Mouse (Mus musculus) lung, embryonic 15.5 days (tissue): ENCODE measurements at regions not wholly inside any gene's neighbourhood (a gene's known extent, or its start where the extent isn't known, plus 50 kb on each side); places are given as distances from the start of the nearest gene placed in this dataset.
"Not testable (repeated sequence)": the region's sequence is repeated elsewhere in the genome, so short reads cannot be mapped to it uniquely, and the experiment has no call there.

Source experiments
- ATAC-seq: fragments of 200-750 bp; cut with Nextera tagmentation; 2 replicates; pipeline ENCODE4 v1.8.0; 2017; ENCODE audit warnings: moderate number of reproducible peaks, borderline replicate concordance; ENCODE audit not compliant: low FRiP score, low TSS enrichment; ENCODE audit errors: extremely low read depth
- H3K27ac ChIP-seq: fragments of 300-500 bp; sonication (generic); 2 replicates; pipeline ENCODE4 v1.5.1; 2015; ENCODE audit warnings: moderate library complexity, mild to moderate bottlenecking, inconsistent platforms
- H3K27me3 ChIP-seq: fragments of 300-500 bp; sonication (generic); 2 replicates; pipeline ENCODE4 v1.6.1; 2015; ENCODE audit warnings: inconsistent platforms
- H3K36me3 ChIP-seq: fragments of 300-500 bp; sonication (generic); 2 replicates; pipeline ENCODE4 v1.6.1; 2015; ENCODE audit warnings: inconsistent platforms
- H3K4me1 ChIP-seq: fragments of 300-500 bp; sonication (generic); 2 replicates; pipeline ENCODE4 v1.6.1; 2015; ENCODE audit warnings: inconsistent platforms
- H3K4me2 ChIP-seq: fragments of 300-500 bp; sonication (generic); 2 replicates; pipeline ENCODE4 v1.6.1; 2015; ENCODE audit warnings: inconsistent platforms, mild to moderate bottlenecking, moderate library complexity
- H3K4me3 ChIP-seq: fragments of 300-500 bp; sonication (generic); 2 replicates; pipeline ENCODE4 v1.5.1; 2015; ENCODE audit warnings: mild to moderate bottlenecking, inconsistent platforms
- H3K9ac ChIP-seq: fragments of 300-500 bp; sonication (generic); 2 replicates; pipeline ENCODE4 v1.6.1; 2015; ENCODE audit warnings: inconsistent platforms
- H3K9me3 ChIP-seq: fragments of 300-500 bp; sonication (generic); 2 replicates; pipeline ENCODE4 v1.6.1; 2016; ENCODE audit warnings: inconsistent platforms
- WGBS: fragments of 180-500 bp; shearing (Covaris S2); methylation state at CpG from one replicate; pipeline ENCODE4 v1.1.7; 2015; 5-methylcytosine and 5-hydroxymethylcytosine counted together

DNA sequence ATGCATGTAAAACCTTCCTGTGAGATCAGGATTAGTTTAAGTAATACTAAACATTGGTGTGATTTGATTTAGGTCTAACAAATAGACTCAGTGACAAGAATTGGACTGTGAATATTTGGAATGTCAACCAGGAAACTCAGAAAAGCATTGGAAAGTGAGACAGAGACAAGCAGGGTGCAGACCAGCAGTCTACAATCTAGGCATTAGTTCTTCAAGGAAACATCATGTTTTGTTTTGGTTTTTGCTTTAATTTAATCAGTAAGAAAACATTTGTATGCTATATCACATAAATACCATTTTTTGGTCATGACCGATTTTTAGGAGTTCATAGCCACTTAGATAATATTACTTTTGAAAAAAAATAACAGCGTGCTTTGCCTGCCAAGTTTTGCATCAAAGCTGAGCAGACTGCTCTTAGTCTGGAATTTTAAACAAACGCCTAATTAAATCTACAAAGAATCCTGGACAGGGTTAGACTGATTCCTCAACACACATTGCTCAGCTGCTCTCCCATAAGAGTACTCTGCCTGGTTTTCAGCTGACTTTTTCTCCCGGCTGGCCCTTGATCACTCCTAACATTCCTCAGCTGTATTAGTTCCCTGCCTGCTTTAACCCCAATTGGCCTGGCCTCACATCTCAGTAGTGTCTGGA lies 396.5 kb upstream of the Kcnh7 start:
- no peaks in the 10 kb centered on the region for H3K27me3 ChIP-seq
- 24% methylated on average over 4 of the region's 4 CpGs for WGBS
- H3K4me2 ChIP-seq = no peak overlapping the region
- H3K36me3 ChIP-seq = no peaks in the 10 kb centered on the region
- no peak overlapping the region; the same call in 1 of the 2 replicates for H3K27ac ChIP-seq
- no peak overlapping the region for H3K9ac ChIP-seq
- H3K9me3 ChIP-seq = no peaks in the 10 kb centered on the region
- H3K4me1 ChIP-seq = no peaks in the 10 kb centered on the region
- ATAC-seq = peak; percentile 92; the same call in 1 of the 2 replicates
- H3K4me3 ChIP-seq = no peak overlapping the region

DNA sequence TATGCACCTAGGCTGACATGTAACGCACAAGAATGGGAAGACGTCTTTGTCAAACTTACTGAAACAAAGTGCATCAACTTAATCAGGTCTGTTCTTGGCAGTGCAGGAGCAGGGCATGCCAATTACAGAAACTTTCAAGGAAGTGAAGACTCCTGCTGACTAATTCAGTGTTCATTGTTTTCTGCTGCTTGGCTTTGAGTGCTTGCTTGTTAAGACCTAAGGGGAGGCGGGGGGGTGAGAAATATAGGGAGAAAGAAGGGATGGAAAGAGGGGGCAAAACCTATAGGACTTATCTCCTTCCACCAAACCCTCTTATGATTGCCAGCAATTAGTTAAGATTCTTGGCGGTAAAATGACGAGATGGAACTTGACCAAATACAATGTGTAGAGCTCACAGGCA lies 391.1 kb upstream of the Kcnh7 start:
- H3K4me3 ChIP-seq = no peak overlapping the region
- no peaks in the 10 kb centered on the region for H3K36me3 ChIP-seq
- H3K4me2 ChIP-seq = no peak overlapping the region
- no peaks in the 10 kb centered on the region for H3K27me3 ChIP-seq
- no peak overlapping the region for H3K27ac ChIP-seq
- H3K9ac ChIP-seq = no peak overlapping the region
- H3K9me3 ChIP-seq = no peaks in the 10 kb centered on the region
- WGBS = 74% methylated on average over 5 of the region's 5 CpGs
- ATAC-seq = no peak
- peaks cover 3% of the 10 kb centered on the region; the same call in 1 of the 2 replicates for H3K4me1 ChIP-seq

DNA sequence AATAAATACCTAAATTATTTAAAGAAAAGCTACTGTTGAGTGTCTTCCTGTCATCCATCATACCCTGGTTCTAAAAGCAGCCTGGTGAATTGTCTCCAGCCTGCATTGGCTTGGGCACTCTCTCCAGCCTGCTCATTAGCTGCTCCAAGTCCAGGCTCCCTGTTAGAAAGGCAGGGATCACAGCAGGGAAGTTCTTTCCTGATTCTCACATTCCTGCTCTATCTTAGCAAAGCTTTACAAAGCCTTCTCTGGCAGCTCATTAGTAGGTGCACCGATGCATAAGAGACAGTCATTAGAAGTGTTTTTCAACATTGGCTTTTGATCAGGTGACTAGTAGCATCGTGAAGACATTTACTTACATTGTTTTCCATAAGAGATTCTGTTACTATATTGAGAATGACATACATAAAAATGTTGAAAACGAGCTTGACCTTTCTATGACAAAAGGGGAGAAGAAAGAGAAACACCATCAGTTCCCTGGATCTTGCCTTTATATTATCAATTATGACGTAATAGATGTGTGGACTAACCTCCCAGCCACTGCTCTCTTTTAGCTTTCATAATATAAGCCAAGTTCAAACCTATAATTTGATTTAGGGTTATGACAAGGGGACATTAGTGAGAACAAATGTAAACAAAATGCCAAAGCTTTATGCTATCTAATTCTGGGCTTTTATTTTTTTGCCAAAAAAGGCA lies 390.1 kb upstream of the Kcnh7 start:
- H3K4me2 ChIP-seq = no peak overlapping the region
- peaks cover 3% of the 10 kb centered on the region; the same call in 1 of the 2 replicates for H3K4me1 ChIP-seq
- 23% methylated on average over 4 of the region's 4 CpGs for WGBS
- H3K36me3 ChIP-seq = no peaks in the 10 kb centered on the region
- H3K9ac ChIP-seq = no peak overlapping the region
- H3K27ac ChIP-seq = no peak overlapping the region
- H3K27me3 ChIP-seq = no peaks in the 10 kb centered on the region
- no peak overlapping the region for H3K4me3 ChIP-seq
- no peaks in the 10 kb centered on the region for H3K9me3 ChIP-seq
- ATAC-seq = no peak

DNA sequence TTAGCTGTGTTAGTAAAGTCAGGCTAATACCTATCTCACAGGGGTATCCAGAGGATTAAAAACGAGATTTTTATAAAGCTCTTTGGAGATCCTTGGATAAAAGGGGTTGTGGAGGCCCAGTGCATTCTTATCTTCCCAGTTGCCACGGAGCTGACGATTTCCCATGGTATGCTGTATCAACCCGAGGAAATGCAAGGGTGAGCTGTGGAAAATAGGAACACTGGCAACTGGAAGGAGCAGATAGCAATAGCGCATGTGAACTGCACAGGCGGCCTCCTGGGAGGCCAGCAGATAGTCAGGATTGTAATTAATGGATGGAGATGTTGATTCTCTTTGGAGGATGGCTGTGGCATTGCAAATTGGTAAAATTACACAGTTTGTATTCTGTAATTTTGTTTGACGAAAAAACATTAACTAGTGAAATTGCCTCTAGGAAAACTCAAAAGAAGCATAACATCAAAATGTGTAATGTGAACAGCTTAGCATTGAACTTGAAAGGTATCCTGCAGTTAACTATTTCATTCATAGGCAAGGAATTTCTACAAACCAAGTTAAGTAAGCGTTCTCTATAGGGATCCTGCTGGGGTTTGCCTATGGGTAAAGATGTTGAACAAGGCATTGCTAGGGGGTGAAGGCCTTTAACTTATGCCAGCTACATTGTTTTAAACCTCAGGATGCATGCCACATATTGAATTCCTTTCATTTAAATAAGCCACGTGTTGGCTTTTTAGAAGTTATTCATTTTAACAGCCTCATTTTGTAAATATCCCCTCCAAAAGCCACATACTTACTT lies 389.1 kb upstream of the Kcnh7 start:
- 52% methylated on average over 9 of the region's 9 CpGs for WGBS
- no peaks in the 10 kb centered on the region for H3K27me3 ChIP-seq
- no peaks in the 10 kb centered on the region for H3K36me3 ChIP-seq
- H3K9ac ChIP-seq = no peak overlapping the region
- H3K27ac ChIP-seq = no peak overlapping the region
- no peaks in the 10 kb centered on the region for H3K9me3 ChIP-seq
- H3K4me2 ChIP-seq = no peak overlapping the region
- H3K4me3 ChIP-seq = no peak overlapping the region
- H3K4me1 ChIP-seq = peaks cover 3% of the 10 kb centered on the region; the same call in 1 of the 2 replicates
- no peak for ATAC-seq

DNA sequence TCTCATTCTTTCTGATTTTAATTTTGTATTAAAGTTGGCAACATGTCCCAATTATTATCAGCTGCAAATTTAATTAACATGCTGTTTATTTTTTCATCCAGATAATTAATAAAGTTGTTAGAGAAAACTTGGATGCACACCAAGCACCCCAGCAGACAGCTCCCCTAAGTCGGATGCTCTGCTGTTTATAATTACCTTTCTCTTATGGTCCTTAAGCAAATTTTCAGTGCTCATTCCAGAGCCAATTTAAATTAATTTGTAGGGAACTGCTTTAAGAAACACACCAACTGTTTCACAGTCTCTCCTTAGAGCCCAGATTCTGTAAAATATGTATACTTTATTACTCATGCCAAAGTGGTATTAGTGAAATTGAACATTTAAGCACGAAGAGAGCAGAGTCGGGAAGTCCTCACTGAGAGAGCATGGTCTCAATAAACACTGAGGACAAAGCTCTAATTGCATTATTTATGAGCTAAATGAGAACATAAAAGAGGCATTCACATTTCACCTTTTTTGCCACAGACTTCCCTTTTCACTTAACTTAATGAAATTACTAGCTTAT lies 372.9 kb upstream of the Kcnh7 start:
- no peak overlapping the region for H3K27ac ChIP-seq
- ATAC-seq = no peak
- WGBS = 68% methylated on average over 3 of the region's 3 CpGs
- no peaks in the 10 kb centered on the region for H3K9me3 ChIP-seq
- no peaks in the 10 kb centered on the region for H3K36me3 ChIP-seq
- H3K4me3 ChIP-seq = no peak overlapping the region
- H3K4me2 ChIP-seq = no peak overlapping the region
- H3K9ac ChIP-seq = no peak overlapping the region
- H3K27me3 ChIP-seq = no peaks in the 10 kb centered on the region
- no peaks in the 10 kb centered on the region for H3K4me1 ChIP-seq

DNA sequence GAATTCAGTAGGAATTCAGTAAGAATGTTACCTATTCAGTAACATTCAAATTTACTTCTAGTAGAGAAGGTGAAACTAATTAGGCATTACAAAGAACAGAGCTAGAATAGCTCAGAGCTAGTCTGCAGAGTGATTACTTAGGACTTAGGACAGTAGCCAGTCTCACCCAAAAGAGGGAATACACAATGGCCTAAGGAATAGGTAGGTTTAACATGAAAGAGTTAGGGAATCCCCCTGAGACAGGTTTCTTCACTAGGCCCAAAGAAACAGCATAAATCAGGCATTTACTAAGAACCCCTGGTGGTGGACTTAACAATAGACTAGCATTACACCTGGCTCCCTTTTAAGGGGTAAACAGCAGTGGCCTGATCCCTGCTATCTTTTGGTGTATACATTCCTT lies 357.7 kb upstream of the Kcnh7 start:
- H3K4me3 ChIP-seq, H3K27me3 ChIP-seq: not testable (repeated sequence)

DNA sequence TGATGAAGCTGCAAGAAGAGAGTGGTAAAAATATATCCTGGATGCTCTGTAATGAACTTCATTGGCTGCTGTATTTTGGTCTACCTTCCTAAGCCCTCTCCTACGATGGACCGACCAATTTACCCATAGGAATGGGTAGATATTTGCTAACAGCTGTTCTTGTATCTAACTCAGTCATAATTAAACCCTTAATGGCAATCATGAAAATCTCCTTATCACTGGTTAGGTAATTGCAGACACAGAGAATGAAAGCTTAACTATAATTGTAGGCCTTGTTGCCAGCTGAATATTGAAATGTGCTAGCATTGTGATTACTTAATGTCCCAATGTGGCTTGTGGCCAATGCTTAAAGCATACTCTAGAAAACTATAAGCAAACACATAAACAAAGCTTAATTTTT lies 334.4 kb upstream of the Kcnh7 start:
- Histone ChIP-seq H3K27me3 (no peaks in the 10 kb centered on the region), H3K4me1 (no peaks in the 10 kb centered on the region), H3K27ac (no peak overlapping the region), H3K9ac (no peak overlapping the region), H3K36me3 (no peaks in the 10 kb centered on the region), H3K9me3 (no peaks in the 10 kb centered on the region), H3K4me2 (no peak overlapping the region), H3K4me3 (no peak overlapping the region)
- ATAC-seq = no peak
- WGBS = 94% methylated on average over 2 of the region's 2 CpGs

More for the DNA sequence above, 357.7 kb upstream of the Kcnh7 start:
- H3K27ac ChIP-seq, H3K36me3 ChIP-seq, H3K4me1 ChIP-seq, H3K9ac ChIP-seq, H3K9me3 ChIP-seq, H3K4me2 ChIP-seq, ATAC-seq: not testable (repeated sequence)

DNA sequence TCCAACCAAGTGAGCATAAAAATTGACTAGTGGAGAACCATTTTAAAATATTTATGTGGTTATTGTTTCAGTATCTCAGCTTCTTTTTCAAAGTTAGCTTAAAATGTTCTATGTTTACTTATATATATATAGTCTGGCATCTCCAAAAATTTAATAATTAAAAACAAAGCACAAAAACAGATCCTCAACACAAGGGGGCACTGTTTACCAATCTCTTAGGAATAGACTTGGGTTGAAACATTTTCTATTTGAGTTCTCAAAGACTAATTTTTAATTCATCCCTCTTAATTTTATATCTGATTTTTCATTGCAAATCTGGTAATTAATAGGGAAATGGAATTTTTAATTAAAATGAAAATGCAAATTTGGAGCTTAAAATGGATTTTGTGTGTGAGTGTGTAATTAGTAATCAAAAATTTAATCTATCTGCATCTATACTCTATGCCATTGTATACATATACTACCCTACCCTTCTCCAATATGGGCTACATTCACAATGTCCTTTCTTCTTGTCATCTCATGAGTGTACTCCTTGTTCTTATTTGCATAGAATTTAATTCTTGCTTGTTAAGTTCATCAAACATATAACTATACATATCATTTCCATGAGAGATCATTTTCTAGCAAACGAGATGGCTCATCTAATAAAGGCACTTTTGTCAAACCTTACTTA lies 329.6 kb upstream of the Kcnh7 start:
- Histone ChIP-seq H3K27ac (no peak overlapping the region), H3K4me1 (no peaks in the 10 kb centered on the region), H3K4me2 (no peak overlapping the region), H3K27me3 (no peaks in the 10 kb centered on the region), H3K9me3 (no peaks in the 10 kb centered on the region), H3K36me3 (no peaks in the 10 kb centered on the region), H3K4me3 (no peak overlapping the region), H3K9ac (no peak overlapping the region)
- WGBS = 73% methylated on average over 1 of the region's 1 CpGs
- no peak for ATAC-seq

DNA sequence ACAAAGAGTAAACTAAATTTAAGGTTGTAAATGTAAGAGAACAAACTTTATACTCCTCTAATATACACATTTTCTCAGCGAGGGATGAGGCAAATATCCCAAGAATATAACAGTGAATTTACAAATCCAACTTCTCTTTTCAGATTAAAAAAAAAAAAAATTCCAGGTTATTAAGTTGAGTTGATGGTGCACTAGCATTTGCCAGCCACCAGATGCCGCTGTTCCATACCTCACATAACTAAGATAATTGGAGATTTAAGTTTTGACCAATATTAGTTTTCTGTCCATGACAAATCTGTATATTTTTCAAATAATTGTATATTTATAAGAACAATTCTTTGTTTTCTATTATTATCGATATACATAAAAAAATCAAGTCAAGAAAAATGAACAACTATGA lies 319.9 kb upstream of the Kcnh7 start:
- Histone ChIP-seq H3K27ac (no peak overlapping the region), H3K9me3 (no peaks in the 10 kb centered on the region), H3K4me3 (no peak overlapping the region), H3K36me3 (no peaks in the 10 kb centered on the region), H3K9ac (no peak overlapping the region), H3K27me3 (no peaks in the 10 kb centered on the region), H3K4me2 (no peak overlapping the region), H3K4me1 (no peaks in the 10 kb centered on the region)
- no peak for ATAC-seq
- 8% methylated on average over 3 of the region's 3 CpGs for WGBS

DNA sequence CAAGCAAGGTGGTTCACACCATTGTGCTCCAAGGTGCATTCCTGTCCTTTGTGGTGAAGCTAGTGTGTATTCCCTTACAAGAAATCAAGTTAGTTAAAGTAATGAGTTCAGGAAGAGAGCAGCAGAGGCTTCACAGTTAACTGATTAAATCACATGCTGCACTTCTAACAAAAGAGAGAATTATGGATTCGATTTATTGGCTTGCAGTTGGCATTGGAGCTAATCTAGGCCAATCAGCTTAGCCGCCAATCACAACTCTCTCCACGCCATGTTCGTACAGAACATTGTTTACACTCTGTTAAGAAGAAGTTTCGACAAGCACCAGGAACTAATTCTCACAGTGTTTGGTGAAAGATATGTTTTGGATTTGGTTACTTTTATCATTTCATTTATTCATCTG lies 292.3 kb upstream of the Kcnh7 start:
- Histone ChIP-seq H3K9ac (no peak overlapping the region), H3K4me1 (no peaks in the 10 kb centered on the region)
- no peak for ATAC-seq

DNA sequence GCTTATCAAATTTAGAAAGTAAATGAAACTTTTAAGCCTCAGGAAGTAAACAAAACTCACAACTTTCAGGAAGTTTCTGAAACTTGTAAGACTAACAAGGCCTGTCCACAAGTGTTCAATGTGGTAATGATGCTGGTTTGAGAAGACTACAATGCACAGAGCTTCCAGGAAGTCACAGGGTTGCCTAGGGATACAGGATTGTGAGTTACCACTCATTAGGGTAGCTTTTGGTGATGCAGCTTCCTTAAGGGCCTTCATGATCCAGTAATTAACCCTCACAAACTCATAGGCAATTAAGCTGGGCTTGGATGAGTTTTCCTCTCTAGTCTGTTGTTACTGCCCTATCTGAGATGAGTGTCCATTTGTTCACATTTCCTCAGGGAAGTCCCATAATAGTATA lies 291.2 kb upstream of the Kcnh7 start:
- Histone ChIP-seq H3K4me3 (no peak overlapping the region), H3K9me3 (no peaks in the 10 kb centered on the region), H3K27ac (no peak overlapping the region), H3K4me1 (no peaks in the 10 kb centered on the region), H3K9ac (no peak overlapping the region), H3K27me3 (no peaks in the 10 kb centered on the region), H3K4me2 (no peak overlapping the region), H3K36me3 (no peaks in the 10 kb centered on the region)
- ATAC-seq = no peak

More for the DNA sequence above, 292.3 kb upstream of the Kcnh7 start:
- 43% methylated on average over 5 of the region's 5 CpGs for WGBS
- H3K27ac ChIP-seq = no peak overlapping the region
- H3K4me2 ChIP-seq = no peak overlapping the region
- no peaks in the 10 kb centered on the region for H3K27me3 ChIP-seq
- no peak overlapping the region for H3K4me3 ChIP-seq
- H3K9me3 ChIP-seq = no peaks in the 10 kb centered on the region
- H3K36me3 ChIP-seq = no peaks in the 10 kb centered on the region
